Mouse (Mus musculus) gonadal fat pad, adult 2 months (tissue): Measurements from ENCODE around the gene Atg5. TPM values are rescaled to one million over a fixed set of nuclear protein-coding genes. Genes with fewer than 3 reads are reported as not detected.
"Not testable (repeated sequence)": the region's sequence is repeated elsewhere in the genome, so short reads cannot be mapped to it uniquely, and the experiment has no call there.

Experiments used
- DNase-seq: peaks from one replicate; pipeline ENCODE4 v3.0.0-alpha.2; 2012; ENCODE audit warnings: low read depth
- polyA plus RNA-seq: library from polyadenylated mRNA; depleted of rRNA; stranded (reverse); fragments of >200 nt; gene quantifications from 2 replicates; pipeline ENCODE4 v1.2.3, GENCODE M21; 2012; rRNA removed

Atg5 gene
- polyA plus RNA-seq: 12.1 and 13.9 TPM in 2 replicates

DNA sequence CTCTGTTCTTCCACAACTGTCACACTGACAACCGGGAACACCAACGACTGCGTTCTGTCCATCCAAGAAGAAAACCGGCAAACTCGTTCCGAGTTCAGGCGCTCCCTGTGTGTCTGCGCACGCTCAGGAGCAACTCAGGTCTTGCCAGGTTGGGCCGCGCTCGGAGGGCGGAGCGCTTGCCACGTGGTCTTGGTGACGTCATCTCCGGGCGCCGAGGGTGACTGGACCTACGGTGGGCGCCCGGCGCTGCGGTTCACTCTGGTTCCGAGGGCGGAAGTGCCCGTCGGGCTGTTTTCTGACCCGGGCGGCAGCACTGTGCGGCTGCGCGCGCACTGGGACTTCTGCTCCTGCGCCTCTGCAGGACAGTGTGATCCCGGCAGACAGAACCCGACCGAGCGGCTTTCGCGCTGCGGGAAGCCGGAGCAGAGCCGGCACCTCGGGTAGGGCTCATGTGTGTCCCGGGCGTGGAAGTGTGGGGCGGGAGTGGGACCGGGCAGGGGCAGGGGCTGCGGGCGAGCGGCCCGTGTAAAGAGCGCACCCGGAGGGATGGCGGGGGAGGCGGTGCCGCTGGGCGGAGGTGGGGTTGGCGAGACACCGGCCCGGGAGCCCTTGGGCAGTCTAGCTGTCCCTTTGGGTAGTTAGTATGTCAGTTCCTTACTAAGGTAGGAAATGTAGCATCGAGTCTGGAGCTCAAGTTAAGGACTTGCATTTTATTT, at the start of gene Atg5:
TSS of gene Atg5 (plus strand) at position 214 of the 716 bp plus-strand sequence.
- DNase-seq: no peak

DNA sequence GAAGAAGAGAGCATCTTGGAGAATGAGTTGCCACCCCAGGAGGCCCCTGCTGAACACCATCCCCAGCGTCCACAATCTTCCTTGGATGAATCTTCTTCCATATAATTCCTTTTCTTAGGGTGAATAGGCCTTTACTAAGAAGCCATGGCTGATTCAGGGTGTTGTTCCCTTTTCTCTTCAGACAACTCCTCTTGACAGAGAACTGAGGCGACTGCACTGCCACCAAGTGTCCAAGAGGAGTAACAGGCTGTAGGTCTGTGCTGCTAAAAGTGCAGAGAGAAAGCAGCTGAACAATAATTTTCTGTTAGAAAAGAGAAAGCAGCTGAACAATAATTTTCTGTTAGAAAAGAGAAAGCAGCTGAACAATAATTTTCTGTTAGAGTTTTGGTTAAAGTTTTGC, 49.1 kb upstream of the Atg5 start:
- DNase-seq: not testable (repeated sequence)

DNA sequence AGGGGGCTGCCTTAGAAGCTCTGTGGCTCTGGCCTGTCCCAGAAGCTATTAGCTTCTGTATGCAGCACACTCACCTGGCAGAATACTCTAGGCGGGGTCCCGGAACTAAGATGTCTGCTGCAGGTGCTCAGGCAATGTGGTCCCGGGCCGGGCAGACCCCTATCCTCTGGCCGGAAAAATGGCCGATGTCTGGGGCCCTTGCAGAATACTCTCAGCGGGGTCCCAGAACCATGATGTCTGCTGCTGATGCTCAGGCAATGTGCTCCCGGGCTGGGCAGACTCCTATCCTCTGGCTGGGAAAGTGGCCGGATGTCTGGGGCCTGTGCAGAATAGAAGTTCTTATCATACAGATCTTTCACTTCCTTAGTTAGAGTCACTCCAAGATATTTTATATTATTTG, 43.8 kb upstream of the Atg5 start:
- no peak for DNase-seq

DNA sequence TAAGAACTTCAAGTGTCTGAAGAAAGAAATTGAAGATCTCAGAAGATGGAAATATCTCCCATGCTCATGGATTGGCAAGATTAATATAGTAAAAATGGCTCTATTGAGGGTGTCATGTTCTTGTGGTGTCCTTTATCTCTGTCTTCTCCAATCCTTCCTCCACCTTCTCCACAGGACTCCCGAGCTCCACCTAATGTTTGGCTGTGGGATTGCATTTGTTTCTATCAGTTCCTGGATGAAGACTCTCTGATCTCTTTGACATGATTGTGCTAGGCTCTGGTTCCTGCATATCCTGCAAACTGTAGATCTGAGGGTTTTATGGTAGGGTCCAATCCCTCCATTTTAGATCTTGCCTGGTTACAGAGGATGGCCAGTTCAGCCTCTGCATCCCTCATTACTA, 34.8 kb upstream of the Atg5 start:
- DNase-seq: not testable (repeated sequence)

DNA sequence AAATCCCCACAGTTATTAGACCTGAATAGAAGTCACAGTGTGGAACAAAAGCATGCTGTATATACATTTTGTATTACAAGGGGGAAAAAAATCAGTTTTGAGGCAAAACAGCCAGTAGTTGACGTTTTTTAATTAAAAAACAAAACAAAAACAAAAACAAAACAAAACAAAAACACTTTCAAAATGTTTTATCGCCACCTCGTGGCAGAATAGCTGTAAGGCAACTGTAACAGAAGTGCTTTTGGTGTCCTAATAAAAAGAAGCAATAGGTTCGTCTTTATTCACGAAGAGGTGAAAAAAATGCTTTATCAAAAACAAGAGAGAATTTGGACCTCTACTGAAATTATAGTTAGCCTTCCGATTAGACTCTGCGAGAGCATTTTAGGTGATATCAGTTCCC, 32.9 kb upstream of the Atg5 start:
- DNase-seq: not testable (repeated sequence)

DNA sequence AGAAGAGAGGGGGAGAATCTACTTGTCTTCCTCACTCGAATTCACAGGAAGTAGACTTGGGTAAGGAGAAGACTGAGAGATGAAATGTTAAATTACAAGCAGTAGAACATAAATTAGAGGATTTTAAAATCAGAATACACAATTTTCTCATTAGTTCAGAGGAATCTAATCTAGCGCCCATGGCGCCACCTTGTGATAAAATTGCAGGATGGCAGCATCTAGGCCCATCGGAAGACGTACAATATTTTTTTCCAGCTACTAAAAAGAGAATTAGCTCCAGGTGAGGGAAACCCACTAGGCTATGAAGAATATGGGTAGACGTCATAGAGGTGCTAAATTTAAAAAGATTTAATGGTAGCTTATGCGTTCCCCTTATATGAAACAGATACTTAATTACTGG, 11.5 kb upstream of the Atg5 start:
- no peak for DNase-seq

DNA sequence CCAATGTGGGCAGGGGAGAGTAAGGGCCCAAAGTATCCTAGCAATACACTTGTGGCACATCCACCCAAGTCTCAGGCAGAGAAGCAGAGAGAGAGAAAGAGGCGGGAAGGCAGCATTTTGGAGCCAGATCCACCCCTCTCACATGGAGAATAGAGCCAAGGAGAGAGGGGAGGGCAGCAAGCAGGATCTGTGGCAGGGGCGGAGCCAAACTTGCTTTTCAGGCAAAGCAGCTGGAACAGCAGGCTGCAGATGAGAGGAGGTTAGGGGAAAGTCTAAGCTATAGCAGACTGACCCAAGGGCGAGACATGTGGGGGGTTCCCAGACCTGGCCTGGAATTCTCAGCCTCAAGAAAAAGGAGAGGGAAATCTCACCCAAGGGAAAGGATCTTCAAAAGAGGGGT, 2.3 kb upstream of the Atg5 start:
- no peak for DNase-seq

DNA sequence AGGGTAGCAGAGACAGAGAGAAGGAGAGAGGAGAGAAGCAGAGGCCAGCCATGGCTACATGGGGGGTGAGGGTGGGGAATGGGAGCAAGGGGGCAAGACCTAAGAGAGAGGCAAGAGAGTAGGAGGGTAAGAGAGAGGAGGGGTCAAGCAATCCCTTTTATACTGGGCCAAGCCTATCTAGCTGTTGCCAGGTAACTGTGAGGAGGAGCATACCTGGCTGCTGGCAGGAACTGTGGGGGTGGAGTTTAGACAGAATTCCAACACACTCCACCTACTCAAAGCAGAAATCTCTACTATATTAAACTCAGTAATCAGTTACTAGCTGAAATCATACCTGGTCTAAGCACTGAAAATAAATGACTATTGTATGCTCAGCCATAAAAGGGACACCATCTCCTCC, 1.6 kb upstream of the Atg5 start:
- DNase-seq: no peak

DNA sequence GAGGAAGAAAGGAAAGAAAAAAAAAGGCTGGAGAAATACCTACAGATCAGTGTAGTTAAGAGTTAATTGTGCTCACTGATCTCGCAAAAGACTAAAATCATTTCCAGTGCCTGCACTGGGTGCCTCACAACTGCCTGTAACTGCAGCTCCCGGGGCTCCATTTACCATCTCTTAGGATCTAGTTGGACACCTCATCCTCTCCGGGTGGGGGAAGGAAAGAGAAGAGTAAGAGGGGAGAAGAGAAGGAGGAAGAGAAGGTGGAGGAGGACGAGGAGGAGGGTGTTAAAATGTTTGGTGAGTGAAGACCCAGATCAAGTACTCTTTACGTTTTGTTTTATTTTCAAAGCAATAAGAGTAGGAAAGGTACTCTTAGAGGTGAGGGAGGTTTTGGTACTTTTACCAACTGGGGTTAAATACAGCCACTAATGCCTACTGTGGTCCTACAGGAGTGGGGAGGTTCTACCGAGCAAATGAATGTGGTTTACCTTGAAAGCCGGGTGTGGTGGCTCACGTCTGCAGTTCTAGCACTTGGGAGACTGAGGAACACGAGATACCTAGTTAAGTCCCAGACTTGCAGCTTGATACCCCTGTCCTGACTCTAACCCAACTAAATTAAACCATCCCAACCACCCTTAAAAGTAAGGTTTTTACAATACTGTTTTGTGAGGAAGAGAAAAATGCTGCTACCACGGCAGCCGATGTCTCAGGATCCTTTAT, 574 bp upstream of the Atg5 start:
- DNase-seq: no peak

DNA sequence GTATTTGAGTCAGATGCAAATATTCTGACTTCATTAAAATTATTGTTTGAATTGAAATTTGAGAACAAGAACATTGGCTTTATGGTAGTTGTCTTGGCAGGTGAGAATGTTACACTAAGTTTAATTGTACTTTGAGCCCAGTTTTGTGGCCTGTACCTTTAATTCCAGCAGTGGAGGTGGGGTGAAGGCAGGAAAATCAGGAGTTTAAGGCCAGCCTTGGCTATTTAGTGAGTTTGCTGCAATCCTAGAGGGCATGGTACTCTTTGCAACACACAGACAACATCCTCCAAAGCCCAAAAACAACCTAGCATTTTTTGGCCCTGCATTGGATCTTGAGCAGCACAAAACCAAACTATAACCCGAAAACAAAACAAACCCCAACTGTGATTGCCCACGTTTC, 1.1 kb downstream of the Atg5 start:
- no peak for DNase-seq

DNA sequence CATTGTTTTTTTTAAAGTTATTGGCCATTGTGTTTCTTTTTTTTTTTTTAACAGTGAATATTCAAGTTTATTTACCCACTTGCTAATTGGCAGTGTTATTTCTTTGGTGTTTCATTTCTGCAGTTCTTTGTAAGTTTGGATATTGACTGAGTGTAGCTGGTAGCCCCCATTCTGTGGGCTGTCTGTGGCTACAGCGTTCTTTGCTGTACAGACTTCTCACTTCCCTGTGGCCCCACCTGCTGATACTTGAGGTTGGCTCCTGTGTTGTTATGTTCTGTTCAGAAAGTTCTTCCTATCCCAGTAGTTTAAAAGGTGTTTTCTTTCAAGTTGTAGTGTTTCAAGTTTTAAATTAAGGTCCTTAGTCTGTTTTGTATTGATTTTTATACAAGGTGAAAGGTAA, 14.2 kb downstream of the Atg5 start:
- no peak for DNase-seq

DNA sequence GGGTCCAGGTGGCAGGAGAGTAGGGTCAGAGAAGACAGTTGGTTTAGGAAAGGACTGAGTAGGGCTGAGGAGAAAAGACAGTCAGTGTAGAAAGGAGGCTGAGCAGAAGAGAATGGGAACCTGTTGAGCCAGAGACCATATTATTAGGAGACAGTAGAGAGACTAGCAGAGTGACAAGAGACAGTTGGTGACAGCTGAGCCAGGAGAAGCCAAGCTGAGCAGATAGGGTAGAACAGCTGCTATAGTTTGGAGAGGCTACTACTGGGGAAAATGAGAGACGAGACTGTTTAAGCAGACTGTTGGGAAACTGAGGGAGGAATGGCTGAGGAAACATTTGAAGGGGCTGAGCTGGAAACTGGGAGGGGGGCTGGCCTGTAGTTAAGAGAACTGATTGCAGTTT, 16.9 kb downstream of the Atg5 start:
- DNase-seq: no peak

DNA sequence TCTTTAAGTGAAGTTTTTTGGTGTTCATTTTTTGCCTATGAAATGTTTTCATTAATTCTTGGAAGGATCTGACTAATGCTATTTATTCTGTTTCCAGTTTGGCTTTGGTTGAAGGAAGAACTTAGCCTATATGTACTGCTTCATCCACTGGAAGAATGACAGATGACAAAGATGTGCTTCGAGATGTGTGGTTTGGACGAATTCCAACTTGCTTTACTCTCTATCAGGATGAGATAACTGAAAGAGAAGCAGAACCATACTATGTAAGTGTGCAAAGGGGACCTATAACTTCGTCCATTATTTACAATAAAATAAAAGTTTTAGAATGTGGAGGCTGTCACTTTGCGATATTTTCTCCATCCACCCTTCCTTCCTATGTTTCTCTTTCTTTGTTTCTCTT, 17.8 kb downstream of the Atg5 start:
- no peak for DNase-seq

DNA sequence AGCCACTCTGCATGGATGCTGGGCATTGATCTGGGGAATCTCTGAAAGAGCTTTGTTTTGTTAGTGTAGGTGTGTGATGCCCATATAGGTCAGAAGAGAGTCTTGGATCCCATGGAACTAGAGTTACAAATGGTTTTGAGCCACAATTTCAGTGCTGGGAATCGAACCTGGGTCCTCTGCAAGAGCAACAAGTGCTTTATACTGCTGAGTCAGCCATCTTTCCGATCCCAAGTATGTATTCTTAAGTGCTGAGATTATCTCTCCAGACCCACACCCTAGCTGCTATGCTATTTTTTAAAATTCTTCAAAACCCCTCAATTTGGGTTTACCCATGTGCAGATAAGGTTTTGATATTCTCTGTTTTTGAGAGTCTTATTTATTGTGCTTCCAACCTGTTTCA, 22.7 kb downstream of the Atg5 start:
- no peak for DNase-seq

DNA sequence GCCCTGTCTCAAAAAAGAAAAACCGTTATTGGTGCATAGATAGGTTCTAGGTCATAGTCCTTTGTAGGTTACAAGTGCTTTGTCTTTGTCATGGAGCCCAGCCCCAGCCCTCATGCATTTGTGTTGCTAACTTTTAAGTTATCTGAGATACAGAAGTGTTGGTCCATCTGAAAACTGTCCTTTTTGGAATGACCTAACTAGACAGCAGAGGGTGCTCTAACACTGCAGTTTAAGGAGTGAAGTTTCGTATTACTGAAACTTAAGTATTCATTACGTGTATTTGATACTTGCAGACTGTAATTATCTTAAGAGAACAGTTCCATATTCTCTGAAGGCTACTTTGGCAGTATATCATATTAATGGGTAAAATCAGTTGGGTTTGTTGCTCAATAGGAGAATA, 24.0 kb downstream of the Atg5 start:
- DNase-seq: no peak

DNA sequence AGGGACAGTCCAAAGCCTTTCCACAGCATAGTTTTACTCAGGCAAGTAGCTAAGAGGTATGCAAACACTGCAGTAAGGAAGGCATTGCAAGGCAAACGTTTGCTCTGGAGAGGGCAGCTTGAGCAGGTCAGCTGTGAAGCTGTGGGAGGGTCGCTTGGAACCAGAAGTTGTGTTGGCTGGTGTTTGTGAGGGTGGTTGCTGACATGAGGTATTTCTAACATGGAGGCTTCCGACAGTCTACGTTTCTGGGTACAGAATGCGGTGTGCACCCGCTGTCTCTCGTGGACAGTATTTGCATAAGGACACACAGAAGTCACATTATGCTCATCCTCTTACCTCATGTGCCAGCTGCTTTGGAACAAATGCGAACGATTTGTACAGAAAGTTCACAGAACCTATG, 31.0 kb downstream of the Atg5 start:
- DNase-seq: no peak

DNA sequence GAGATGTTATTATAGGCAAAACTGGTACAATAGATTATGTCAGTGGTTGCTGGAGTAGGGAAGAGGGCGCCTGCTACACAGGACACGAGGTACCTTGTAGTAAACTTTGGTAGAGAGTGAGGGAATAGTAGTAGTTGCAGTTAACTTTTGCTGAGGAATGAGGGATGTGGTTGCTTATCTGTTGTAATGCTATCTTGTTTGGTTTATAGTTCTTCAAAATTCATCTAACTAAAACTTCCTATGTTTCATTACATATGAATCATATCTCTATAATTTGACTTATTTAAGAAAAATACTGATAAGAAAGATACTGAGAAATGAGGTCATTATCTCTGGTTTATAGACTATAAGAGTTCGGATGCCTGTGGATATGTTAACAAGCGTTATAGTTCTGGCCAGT, 31.9 kb downstream of the Atg5 start:
- DNase-seq: no peak

DNA sequence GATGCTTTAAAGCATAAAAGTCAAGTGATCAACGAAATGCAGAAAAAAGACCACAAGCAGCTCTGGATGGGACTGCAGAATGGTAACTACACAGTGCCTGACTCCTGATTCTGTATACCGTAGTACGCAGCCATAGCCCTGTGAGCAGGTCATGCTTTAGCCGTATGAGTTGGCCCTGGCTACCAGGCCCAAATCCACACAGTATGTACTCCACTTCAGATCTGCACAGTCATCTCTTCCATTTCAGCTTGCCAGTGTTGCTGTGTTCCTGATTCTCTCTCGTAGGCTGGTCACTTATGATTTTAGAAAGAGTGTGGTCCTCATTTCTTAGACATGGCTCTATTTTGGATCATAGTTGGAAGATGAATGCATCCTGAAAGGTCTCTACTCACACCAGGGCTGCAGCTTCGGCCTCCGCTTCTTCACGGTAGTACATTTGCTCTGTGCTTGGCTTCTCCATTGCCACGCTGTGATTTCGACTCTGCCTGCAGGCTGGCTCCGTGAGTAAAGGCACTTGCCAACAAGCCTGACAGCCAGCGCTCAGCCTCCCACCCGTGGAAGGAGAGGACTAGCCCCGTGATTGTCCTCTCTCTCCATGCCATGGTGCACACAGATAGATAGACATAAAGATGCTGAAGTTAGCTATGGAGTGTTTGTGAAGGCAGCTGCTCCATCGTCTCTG, 35.6 kb downstream of the Atg5 start:
- DNase-seq: no peak

DNA sequence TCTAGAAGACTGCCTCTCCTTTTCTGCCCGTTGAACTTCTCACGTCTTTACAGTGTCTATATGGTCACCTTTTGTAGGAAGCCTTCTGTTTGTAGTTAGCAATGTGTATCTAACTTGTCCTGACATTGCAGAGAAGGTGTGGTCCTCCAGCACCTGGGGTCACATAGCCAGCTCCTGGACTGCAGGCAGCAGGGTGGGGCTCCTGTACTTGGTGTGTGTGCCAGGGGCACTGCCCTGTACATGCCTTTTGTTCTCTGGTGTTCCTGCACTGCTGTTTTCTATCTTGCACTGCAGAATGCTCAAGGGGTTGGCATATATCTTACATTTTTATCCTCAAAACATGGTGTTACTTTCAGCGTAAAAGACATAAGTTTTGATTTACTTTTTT, 36.2 kb downstream of the Atg5 start:
- no peak for DNase-seq

DNA sequence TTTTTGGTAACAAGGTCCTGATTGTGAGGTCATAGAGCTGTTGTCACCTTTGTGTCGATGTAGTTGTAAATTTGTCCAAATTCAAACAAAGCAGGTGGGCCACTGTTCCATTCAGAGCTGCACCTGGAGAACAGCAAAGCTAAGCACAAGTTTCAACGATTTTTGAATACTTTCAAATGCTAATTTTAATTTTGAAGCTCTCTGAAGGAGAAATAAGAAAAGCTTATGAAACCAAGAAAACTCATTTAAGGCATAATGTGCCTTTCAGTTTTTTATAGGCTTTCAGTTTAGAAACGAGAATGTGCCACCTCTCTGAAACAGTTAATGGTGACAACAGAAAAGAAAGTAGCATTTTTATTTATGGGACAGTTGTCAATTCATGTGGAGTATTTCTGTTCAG, 36.7 kb downstream of the Atg5 start:
- no peak for DNase-seq

DNA sequence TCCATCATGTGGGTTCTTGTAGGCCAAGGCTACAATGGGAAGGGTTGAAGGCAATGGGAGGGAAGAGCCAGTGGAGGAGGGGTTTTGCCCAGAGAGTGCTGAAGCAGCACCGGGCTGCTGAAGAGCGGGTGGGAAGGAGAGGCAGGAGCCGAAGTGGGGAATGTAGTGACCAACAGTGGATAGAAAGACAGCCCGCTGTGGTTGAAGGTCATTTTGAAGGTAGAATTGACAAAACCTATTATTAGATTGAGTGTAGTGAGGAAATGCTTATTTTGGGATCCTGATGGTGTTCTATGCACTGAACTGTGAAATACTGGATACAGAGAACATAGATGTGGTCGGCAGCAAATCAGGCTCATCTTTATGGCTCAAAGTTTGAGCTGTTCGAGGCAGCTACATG, 38.1 kb downstream of the Atg5 start:
- no peak for DNase-seq

DNA sequence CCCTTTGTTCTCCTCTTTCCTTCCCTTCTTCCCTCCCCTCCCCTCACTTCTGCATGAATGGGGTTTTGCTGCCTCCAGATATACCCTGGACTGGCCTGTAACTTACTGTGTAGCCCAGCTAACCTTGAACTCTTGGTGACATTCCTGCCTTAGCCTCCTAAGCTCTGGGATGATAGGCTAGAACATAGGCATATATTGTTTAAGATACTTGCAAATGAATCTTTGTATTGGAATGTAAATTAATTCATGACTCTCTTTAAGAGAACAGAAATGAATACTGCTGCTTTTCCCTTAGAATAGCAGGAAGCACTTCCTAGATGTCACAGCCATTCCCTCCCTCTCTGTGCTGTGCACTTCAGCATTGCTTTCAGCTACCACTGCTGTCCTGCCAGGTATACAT, 40.1 kb downstream of the Atg5 start:
- no peak for DNase-seq

DNA sequence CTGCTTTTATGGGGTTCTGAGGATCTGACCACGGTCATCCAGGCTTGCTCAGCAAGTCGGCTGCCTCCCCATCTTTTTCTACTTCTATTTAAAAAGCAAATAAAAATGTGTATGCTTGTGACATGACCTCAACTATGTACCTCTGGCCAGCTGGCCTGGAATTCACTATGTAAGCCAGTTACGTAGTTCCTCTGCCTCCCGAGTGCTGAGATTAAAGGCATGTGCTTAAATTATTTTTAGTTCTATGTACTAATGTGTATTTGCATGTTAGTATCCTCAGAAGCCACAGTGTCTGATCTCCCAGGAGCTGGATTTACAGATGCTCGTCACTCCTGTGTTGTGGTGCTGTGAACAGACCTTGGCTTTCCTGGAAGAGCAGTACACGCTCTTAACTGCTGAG, 41.1 kb downstream of the Atg5 start:
- DNase-seq: no peak
